Mouse (Mus musculus): Measurements from ENCODE around the gene Ankrd12. TPM values are rescaled to one million over a fixed set of nuclear protein-coding genes. Genes with fewer than 3 reads are reported as not detected.

Ankrd12 gene
- total RNA-seq, 2 experiments from 2014 or later: 9.7 to 13.7 TPM

GRCm38 (mm10) chr17:65930158-65930826 lies 146.6 kb downstream of the Ankrd12 start:
- no peak for DNase-seq

- no peak for DNase-seq
These were observed 147.4 kb downstream of the Ankrd12 start for GRCm38 (mm10) chr17:65929319-65929978.

GRCm38 (mm10) chr17:65927077-65927476 lies 149.8 kb downstream of the Ankrd12 start:
- DNase-seq: no peak

GRCm38 (mm10) chr17:65924218-65924617 lies 152.7 kb downstream of the Ankrd12 start:
- no peak for DNase-seq

- DNase-seq: no peak
These were observed 154.9 kb downstream of the Ankrd12 start for GRCm38 (mm10) chr17:65921975-65922374.

GRCm38 (mm10) chr17:65919235-65919634 lies 157.7 kb downstream of the Ankrd12 start:
- DNase-seq: no peak

GRCm38 (mm10) chr17:65916135-65916668 lies 160.7 kb downstream of the Ankrd12 start:
- peak; percentile 88 for DNase-seq

Other genes with a start within 250 kb of the Ankrd12 start
- gene Ralbp1, start 191.3 kb downstream of the Ankrd12 start, total RNA-seq (2021): 10 to 100 TPM; 20.2 to 20.5 TPM
- 10 to 100 TPM; 22.1 to 26.8 TPM for gene Twsg1, start 125.9 kb downstream of the Ankrd12 start, total RNA-seq (2021)
- 100 to 1,000 TPM; 731 to 746 TPM for gene Ndufv2, start 24.5 kb upstream of the Ankrd12 start, total RNA-seq (2021)
- gene Washc1, start 34.5 kb upstream of the Ankrd12 start, total RNA-seq (2021): 10 to 100 TPM; 12.8 to 14.1 TPM
- under 1 TPM; 0.38 to 0.48 TPM for gene Ddx11, start 46.4 kb upstream of the Ankrd12 start, total RNA-seq (2021)

Measured in gastrocnemius, postnatal 25 days (tissue).